Mouse (Mus musculus): ENCODE measurements at regions not wholly inside any gene's neighbourhood (a gene's known extent, or its start where the extent isn't known, plus 50 kb on each side); places are given as distances from the start of the nearest gene placed in this dataset.
A peak's percentile ranks its signal among the peaks of the same experiment; 100 is the strongest.

- no peak for DNase-seq
These were observed 169.8 kb downstream of the Arrdc4 start for GRCm38 (mm10) chr7:68579216-68579615.

GRCm38 (mm10) chr7:68571315-68571714 is 177.7 kb downstream of the Arrdc4 start:
- DNase-seq: no peak

DNA sequence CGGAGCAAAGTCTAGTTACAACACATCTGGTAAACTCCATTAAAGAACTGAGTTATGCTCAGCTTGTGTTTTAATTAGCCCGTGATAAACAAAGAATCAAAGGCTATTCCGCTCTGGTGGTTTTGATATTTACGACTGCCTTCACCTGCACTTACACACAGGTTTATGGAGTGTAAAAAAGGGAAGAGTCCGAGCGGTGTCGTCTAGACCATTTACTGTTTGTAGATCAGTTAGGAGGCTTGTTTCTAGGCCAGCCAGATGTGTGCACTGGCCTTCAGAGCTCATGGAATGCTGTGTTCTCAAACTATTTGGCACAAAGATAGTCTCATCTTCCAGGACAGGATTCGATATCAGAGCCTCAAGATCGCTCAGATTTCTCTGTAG is 180.9 kb downstream of the Arrdc4 start:
- DNase-seq: no peak

DNA sequence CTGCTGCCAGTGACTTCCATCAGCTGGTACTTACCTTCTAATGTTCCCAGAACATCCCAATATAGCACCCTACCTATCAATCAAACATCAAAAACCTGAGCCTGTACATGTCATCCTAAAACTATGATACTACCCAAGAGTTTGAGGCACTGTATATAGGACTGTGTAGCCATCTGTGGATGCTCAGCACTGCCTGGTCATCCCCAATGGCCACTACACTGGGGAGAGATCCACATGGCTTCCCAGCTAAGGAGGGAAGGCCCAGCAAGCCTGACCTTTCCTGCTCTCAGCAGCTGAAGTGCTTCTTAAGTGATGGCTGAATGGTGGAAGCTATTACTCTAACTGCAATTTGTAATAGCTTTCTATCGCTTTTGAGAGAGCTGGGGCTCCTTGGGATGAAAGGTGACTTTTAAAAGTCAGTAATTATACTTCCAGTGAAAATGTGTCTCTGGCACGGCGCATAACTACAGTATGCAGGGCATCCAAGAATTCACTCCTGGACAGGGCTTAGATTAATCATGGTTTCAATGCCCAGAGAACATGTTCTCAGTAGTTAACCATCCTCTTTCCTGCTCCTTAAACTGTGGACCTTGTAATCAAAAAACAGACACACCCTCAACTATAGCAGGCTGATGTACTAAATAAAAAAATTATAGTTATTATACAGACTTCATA is 181.5 kb downstream of the Arrdc4 start:
- no peak for DNase-seq

DNA sequence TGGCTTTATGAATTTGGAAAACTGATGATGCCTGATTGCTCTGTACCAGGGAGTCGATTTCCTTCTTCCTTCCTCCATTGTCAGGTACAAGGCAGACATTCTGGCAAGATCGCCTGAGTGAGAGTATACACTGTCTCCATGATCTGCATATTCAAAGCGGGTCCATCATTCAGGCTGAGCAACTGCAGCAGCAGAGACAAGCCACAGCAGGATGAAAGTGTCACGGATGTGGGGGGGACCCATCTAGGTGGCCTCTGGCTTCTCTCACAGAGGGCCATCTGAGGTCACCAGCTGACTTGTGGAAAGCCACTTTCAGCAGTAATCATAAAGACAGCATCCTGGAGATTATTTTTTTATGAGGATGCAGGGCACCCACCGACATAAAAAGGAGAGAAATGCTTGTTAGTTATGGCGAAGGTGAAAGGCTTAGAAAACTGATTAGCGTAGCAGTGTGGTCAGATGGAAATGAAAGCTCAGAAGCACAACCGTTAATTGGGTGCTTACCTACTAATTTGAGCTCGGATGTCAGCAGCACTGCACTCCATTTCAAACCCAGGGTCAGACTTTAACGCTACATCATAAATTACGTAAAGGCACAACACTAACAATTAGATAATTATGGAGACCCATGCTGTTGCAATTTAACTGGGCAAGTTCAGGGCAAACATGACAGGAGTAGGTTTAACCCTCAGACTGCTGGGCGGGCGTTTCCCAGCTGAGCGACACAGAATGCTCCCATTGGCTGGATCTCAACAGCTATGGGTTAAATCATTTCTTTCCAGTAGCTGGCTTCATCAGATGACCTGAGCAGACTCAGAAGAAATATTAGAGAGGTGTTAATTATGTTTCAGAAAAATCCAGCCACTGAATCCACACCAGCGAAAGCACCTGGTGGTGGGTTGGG is 189.3 kb downstream of the Arrdc4 start:
- no peak for DNase-seq

- no peak for DNase-seq
These were observed 198.7 kb downstream of the Arrdc4 start for GRCm38 (mm10) chr7:68550330-68550729.

GRCm38 (mm10) chr7:68548176-68548575 is 200.9 kb downstream of the Arrdc4 start:
- DNase-seq: no peak

DNA sequence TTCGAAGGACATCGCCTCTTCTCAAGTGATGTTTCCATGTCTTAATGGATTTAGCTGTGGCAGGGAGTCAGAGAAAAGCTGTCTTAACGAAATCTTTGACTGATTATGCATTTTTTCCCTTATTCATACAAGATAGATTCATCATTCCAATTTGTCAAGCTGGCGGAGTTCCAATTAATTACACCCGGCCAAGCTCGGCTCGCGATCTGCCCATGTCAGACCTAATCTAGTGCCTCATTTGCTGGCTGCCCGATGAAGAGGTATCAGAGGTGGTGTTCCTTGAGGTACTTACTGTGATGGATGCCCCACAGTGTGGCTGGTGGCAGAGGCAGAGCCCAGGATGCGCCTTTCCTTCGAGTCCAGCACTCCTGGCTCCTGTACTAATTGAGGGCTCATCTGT is 204.9 kb downstream of the Arrdc4 start:
- DNase-seq: no peak

DNA sequence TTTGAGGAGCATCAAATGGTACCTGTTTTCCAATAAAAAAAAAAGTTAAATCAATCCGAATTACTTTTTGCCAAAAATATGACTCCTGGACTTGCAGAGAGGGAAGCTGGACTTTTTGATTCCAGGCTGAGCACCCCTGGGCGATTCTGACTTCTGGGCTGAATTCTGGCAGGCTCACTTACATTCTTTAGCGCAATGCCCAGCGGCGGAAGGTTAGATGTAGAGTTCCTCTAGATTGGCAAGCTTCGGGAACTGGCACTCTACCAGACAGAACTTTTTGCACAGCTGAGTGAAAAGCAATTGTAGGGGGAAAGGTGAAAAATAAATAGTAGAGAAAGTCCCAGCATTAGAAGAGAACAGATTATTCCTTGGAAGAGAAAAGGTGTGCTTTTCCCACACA is 235.5 kb downstream of the Fam169b start:
- DNase-seq: no peak

GRCm38 (mm10) chr7:68491143-68491810 is 217.6 kb downstream of the Fam169b start:
- no peak for DNase-seq

DNA sequence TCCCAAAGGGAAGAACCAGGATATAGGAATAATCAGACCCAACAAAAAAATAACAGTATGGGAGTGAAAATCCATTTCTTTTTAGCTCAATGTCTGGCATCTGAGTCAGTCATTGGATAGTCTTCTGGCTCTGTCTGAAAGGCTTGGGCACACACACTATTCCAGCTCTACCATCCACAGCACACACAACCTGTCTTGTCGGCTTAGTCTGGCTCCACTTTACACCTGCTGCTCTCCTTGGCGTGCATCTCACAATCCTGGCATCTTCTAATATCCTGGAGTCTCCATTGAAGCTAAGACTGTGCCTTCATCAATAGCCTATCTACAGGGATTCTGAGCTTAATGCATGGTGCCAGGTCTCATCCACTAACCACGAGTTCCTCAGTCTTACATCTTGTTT is 213.0 kb downstream of the Fam169b start:
- DNase-seq: no peak

DNA sequence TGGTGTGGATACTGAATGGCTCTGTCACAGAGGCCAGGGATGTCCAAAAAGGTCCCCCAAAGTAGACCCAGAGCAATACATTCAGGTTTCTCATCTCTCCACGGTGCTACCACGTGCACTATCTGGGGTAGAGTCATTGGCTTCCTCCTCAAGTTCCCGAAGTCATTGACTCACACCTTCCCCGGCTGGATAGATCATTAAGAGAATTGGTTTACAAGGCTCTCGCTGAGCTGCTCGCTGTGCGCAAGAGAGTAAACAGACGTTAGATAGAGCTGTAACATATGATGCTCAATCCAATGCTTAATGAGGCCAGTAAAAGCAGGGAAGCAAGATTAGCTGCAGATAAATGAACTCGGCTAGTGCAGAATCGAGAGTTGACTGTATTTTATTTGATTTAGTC is 208.9 kb downstream of the Fam169b start:
- DNase-seq: no peak

DNA sequence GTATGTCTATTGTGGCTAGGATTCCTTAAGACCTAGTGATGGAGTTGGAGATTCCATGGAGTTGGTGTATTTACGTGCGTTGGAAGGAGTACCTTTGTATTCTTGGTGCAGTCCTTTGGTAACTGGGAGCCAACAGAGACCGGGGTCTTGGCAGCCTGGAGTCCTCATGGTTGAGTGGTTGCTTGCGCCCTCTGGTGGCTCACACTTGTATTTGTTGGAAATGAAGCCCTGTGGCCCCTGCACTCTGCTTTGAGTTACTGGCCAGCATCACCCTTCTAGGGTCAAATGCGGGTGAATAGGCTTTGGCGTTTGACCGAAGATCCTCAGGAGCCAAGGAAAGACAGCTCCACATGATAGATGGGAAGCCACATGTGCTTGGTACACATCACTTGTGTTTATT is 207.1 kb downstream of the Fam169b start:
- DNase-seq: peak; percentile 63 to 78

GRCm38 (mm10) chr7:68480336-68480735 is 206.7 kb downstream of the Fam169b start:
- no peak for DNase-seq

GRCm38 (mm10) chr7:68478044-68478443 is 204.4 kb downstream of the Fam169b start:
- no peak for DNase-seq

DNA sequence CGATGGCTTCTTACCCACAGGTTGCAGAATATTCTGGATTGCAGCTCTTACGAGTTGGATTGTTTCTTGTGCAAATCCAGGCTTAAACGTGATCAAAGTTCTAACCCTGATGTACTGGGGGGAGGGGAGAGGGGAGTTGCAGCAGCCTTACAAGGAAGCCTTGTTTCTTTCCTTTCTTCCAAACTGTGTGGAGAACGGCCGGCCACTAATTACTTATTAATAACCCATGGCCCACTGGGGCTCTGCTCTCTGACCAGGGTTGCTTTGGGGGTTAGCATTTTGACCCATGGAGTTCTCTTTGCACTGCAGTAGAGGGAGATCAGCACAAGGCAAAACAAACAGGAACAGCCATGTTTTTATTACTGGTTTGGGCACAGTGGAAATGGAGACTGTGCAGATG is 199.2 kb downstream of the Fam169b start:
- no peak for DNase-seq

DNA sequence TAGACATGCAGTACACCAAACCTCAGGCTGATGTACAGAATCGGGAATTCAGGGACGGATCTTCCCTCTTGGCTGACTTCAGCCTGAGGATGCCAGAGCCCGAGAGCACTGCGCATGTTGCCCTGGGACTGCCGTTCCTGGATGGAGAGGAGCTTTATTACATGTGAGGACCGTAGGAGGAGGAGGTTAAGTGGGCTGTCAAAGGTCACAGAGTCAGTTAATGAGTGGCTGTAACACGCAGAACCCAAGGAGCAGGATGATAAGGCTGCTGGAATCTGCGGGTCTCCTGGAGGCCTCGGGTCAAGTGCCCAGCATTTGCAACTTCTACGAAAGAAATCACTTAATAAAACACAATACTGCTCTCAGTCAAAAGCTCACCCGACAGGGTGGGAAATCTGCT is 197.3 kb downstream of the Fam169b start:
- DNase-seq: no peak

- no peak for DNase-seq
These were observed 194.9 kb downstream of the Fam169b start for GRCm38 (mm10) chr7:68468574-68468973.

- DNase-seq: no peak
These were observed 184.2 kb downstream of the Fam169b start for GRCm38 (mm10) chr7:68457842-68458241.

GRCm38 (mm10) chr7:68455451-68455850 is 181.8 kb downstream of the Fam169b start:
- no peak for DNase-seq

DNA sequence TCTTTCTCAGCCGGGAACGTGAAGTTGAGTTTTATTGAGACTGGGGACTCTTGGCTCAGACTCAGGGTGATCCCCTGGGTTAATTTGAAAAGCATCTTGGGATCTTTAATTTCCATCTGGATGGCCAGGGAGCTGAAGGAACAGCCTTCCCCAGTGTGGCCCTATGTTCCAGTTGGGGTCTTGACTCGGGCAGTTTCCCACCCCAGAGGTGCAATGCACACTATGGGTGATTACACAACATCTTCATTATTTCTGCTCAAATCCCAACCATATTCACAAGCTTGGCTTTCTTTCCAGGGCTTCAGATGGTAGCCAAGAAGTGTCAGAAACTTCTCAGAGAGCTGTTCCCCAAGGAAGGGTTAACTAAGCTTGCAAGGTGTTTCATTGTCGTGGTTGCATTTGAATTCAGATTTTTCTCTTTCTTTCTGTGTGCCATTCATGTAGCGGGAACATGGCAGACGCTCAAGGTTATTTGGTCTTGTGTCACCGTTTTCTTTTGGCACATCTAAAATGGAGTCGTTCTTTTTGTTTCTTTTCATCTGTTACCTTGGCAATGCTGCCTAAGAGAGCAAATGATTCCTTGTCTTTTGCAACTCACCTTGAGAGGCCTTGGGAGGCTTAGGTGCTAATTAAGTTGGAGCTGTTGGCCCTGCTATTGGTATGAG is 179.5 kb downstream of the Fam169b start:
- no peak for DNase-seq

DNA sequence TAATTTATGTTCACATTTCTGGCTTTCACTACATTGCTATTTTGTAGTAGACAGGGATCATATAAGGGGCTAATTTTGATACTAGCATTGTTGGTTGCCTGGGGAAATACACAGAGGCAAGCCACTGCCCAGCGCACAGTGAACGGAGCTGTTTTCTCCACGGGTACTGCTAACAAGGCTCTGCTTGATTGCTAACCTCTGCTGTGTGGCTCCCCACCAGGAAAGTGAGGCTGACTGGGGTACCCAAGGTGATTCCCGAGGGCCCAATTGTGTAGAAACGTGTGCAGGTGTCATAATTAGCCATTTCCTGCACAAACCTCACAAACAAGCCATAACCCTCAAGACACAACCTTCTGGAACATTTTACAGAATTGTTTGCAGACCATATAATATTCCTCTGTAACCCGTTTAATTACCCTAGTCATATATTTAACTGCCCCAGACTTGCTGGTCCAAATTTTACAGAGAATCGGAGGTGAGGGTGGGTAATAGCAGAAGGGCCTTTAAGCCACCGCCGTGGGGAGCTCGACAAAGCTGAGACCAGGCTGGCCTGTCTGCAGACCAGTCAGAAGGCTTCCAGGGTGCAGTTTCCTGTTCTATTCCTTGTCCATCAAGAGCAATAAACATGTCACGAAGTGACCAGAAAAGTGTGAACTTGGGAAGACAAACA is 170.9 kb downstream of the Fam169b start:
- DNase-seq: no peak
